Mouse (Mus musculus): ENCODE data around the gene Oit3. TPM values are rescaled to one million over a fixed set of nuclear protein-coding genes. Genes with fewer than 3 reads are reported as not detected.
"Not testable (repeated sequence)": the region's sequence is repeated elsewhere in the genome, so short reads cannot be mapped to it uniquely, and the experiment has no call there.

Oit3 gene
- total RNA-seq, 2 experiments from 2014 or later = 0.32 to 1.0 TPM

DNA sequence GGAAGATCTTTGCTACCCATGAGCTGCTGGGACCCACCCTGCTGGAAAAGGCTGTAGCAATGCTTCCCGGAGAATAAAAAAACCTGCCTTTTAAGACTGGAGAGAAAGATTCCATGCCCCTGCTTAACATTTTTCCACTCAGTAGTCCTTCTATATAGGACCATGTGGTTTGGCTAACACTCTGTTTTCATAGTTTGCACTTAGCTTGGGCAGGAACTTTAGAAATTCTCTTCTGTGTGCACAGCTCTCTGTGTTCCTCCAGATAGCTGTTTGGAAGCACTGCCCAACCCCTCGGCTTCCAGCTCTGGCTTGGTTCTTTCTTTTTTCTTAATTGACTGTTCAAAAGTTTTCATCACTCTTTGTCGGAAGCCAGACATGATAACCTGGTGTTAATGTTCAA is 25.0 kb downstream of the Oit3 start:
- Histone ChIP-seq H3K27ac (no peak overlapping the region), H3K4me3 (no peak overlapping the region)
- TF ChIP-seq CTCF (conservative IDR thresholded peaks at IDR 0.05) = no peak
- no peak for DNase-seq (ENCODE audit: low spot score in 2 of 2)

DNA sequence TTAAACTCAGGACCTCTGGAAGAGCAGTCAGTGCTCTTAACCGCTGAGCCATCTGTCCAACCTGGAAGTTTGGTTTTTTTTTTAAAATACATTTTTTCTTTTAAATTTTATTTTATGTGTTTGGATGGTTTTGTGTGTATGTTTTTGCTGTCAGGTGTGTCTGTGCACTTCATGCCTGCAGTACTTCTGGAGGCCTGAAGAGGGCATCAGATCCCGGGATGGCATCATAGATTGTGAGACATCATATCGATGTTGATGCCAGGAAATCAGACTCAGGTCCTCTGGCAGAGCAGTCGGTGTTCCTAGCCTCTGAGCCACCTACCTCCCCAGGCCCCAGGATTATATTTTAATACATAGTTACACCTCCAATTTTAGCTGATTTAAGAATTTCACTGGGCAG is 27.9 kb downstream of the Oit3 start:
- no peak overlapping the region for H3K4me3 ChIP-seq
- peak; percentile 43 for TF ChIP-seq CTCF (conservative IDR thresholded peaks at IDR 0.05)

DNA sequence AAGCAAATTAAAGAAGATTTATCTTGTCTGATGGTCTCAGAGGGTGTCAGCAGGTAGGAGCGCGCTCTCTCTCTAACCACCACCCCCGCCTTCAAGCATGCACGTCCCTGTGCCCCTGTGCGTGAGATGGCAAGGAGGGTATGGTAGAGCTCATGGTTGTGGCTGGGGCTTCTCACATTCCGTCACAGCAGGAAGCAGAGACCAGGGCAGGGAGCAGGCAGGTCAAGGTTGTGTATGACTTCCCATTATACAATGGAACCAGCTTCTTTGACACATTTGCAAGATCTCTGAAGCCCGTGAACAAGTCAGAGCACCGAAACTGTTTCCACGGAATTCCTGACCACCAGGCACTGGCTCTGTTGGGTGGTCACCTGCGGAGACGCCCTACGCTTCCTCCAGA is 31.3 kb downstream of the Oit3 start:
- DNase-seq (ENCODE audit: low spot score in 2 of 2) = no peak
- no peak overlapping the region for H3K27ac ChIP-seq
- no peak overlapping the region for H3K4me3 ChIP-seq
- TF ChIP-seq CTCF (conservative IDR thresholded peaks at IDR 0.05) = no peak

More for the DNA sequence above, 27.9 kb downstream of the Oit3 start:
- H3K27ac ChIP-seq = no peak overlapping the region
- no peak for DNase-seq (ENCODE audit: low spot score in 2 of 2)

DNA sequence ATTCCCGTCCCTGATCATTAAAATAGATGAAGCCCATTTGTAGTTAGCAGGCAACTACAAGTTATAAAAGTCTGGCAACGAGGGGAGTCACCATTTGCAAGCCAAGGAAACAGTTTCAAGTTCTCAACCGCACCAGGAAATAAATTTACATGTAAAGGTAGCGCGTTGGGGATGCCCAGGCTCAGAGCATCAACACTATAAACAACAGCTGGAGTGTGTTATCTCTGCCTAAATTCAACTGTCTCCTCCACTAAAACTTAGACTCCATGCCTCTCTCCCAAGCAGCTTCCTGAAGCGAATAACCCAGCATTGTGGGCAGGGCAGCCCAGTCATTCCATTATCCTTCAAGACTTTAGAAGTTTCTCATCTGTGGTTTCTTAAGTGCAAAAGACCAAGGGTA is 33.1 kb downstream of the Oit3 start:
- Histone ChIP-seq H3K4me3 (no peak overlapping the region), H3K27ac (no peak overlapping the region)
- no peak for TF ChIP-seq CTCF (conservative IDR thresholded peaks at IDR 0.05)
- no peak for DNase-seq (ENCODE audit: low spot score in 2 of 2)

DNA sequence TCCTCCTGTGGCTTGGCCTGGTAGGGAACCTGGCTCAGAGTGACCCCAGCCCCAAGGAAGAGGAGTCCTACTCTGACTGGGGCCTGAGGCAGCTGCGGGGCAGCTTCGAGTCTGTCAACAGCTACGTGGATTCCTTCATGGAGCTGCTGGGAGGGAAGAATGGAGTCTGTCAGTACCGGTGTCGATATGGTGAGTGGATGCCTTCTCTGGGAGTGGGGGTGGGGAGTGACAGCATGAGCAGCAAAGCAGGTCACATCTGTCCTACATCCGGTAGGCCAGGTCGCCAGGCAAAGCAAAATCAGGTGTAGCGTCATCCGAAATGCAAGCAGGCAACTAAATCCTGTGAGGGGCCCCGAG is 37.8 kb downstream of the Oit3 start:
- H3K27ac ChIP-seq = no peak overlapping the region
- no peak for DNase-seq (ENCODE audit: low spot score in 2 of 2)
- TF ChIP-seq CTCF (conservative IDR thresholded peaks at IDR 0.05) = no peak
- no peak overlapping the region for H3K4me3 ChIP-seq

DNA sequence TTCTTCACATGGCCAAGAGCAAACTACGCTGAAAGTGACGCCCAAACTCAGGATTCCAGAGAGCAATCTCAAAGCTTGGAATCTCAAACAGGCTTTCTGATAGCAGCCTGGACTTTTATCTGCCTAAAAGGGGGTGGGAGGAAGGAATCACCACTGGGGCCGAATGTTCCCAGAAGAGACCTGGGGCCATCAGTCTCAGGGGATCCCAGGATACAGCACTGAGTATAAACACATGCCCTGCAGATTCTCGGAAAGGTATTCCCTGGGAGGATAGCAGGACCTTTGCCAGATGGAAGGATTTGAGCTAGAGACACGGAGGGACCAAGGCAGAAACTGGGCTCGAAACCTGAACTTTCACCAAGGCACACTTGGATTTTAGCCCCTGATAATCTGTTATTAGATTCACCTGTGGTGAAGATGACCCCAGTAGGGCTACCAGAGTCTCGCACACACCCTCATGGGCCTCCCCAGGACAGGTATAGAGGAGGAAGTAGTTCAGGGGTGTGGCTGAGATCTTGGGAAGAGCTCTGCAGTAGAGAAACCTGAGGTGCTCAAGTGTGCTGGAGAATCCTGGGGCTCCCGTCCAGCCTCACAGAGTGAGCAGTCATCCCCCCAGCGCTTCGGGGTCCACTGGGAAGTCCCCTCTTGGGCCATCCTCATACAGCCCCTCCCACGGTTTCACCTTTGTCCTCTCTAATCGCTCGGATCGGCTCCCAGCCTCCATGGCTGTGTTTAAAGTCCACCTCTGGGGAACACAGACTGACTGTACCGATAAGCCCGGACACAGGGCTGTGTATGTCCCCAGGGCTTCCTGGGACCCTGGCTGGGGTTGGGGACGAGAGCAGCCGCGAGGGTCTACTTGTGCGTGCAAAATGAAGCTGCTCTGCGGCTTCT is 38.4 kb downstream of the Oit3 start, which contains the start of gene Pla2g12b:
Gene Pla2g12b, plus strand, starts transcription at position 762 of the 894 bp plus-strand sequence.
- H3K4me3 ChIP-seq = no peak within 1 kb of the TSS
- no peak for TF ChIP-seq CTCF (conservative IDR thresholded peaks at IDR 0.05)
- H3K27ac ChIP-seq = no peak within 1 kb of the TSS
- DNase-seq (ENCODE audit: low spot score in 2 of 2) = no peak

DNA sequence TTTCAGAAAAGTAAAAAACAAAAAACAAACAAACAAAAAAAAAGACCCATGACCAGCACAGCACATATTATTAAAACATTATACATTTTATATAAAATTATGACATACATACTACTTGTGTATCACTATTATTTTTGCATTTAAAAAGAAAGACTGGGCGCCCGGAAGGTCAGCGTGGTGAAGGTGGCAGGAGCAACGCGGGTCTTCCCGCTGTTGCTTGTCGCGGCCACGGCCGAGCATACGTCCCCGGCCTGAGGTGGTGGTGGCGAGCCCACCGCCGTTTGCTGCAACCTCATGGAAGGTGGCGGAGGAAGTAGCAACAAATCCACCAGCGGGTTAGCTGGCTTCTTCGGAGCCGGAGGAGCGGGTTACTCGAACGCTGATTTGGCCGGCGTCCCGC is 46.1 kb downstream of the Oit3 start, which contains the start of gene Gm10273:
Gene Gm10273, plus strand, starts transcription at position 172 of the 400 bp plus-strand sequence.
- not testable (repeated sequence) for H3K27ac ChIP-seq; H3K4me3 ChIP-seq; DNase-seq (ENCODE audit: low spot score in 2 of 2)

DNA sequence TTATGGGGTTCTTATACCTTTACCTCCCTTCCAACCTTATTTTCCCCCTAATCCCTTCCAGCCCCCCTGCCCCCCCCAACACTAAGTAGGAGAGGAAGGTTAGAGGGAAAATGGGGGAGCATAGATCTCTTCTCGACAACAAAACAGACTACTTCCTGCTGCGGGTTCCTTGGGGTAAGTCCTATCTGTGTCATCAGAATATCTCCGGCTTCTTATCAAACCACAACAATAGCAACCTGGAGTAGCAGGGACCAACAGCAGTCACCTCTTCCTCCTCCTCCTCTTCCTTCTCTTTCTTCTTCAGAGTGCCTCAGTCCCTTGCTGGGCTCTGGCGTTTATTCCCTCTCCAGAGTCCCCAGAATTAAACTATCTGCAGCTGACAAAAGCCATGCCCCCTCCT is 49.7 kb downstream of the Oit3 start:
- no peak overlapping the region for H3K27ac ChIP-seq
- no peak for DNase-seq (ENCODE audit: low spot score in 2 of 2)
- no peak for TF ChIP-seq CTCF (conservative IDR thresholded peaks at IDR 0.05)
- no peak overlapping the region for H3K4me3 ChIP-seq

DNA sequence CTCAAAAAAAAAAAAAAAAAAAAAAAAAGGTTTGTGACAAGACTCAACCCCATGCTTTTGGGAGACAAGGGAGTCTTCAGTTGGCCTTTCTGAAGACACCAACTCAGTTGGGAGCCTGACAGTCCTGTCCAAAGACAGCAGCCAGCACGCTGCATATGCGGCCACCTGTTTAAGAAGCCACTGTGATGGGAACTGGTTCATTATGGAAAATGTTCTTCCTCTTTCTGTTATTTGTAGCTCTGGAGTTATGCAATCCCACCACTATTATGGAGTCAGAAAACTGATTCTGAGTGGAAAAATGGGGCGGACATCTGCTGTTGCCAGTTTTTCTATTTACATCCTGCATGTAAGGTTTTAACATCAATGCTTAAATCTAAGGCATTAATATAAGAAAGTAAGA is 51.9 kb downstream of the Oit3 start:
- TF ChIP-seq CTCF (conservative IDR thresholded peaks at IDR 0.05) = no peak
- H3K27ac ChIP-seq = no peak overlapping the region
- H3K4me3 ChIP-seq = no peak overlapping the region
- DNase-seq (ENCODE audit: low spot score in 2 of 2) = no peak

DNA sequence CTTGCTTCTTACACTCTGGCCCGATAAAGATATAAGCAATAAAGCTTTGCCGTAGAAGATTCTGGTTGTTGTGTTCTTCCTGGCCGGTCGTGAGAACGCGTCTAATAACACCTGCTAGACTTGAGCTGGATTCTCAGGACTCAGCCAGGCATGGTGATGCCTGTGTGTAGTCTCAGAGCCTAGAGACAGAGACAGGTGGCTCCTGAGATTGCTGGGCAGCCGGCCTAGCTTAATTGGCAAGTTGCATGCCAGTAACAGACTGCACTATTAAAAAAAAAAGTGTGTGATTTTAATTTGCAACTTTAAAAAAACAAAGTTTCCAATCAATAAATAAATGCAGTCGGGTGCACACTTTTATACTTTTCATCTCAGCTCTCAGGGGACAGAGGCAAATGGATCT is 54.6 kb downstream of the Oit3 start:
- H3K27ac ChIP-seq = peak overlapping the region; percentile 37; the same call in 1 of the 2 replicates
- peak; percentile 54 to 57 for DNase-seq (ENCODE audit: low spot score in 2 of 2)
- TF ChIP-seq CTCF (conservative IDR thresholded peaks at IDR 0.05) = no peak
- H3K4me3 ChIP-seq = no peak overlapping the region

DNA sequence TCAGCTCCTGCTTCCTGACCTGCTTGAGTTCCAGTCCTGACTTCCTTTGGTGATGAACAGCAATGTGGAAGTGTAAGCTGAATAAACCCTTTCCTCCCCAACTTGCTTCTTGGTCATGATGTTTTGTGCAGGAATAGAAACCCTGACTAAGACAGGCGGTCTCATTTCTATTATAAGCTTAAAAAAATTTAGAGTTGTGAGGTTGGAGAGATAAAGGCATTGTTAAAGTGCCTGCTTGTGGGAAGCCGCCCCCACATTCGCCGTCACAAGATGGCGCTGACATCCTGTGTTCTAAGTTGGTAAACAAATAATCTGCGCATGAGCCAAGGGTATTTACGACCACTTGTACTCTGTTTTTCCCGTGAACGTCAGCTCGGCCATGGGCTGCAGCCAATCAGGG is 60.0 kb downstream of the Oit3 start:
- not testable (repeated sequence) for H3K4me3 ChIP-seq; DNase-seq (ENCODE audit: low spot score in 2 of 2); H3K27ac ChIP-seq

DNA sequence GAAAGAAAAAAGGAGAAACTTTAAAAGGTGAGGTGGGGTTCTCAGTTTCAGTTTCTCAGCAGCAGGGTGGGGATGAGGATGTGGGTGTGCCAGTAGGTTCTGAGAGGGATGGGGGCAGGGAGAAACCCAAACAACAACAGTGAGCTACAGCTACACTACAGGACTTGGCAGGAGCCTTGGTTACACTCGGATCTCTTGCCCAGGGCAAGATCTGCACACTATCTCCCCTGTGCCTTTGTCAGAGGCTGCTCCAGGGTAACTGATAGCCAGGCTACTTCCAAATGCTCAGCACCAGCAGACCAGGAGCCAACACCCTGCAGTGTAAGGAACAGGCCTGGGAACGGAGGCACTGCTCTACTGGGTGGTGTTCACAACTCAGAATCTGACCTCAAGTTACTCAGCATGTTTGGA is 61.2 kb downstream of the Oit3 start:
- no peak for DNase-seq (ENCODE audit: low spot score in 2 of 2)
- no peak overlapping the region for H3K27ac ChIP-seq
- no peak overlapping the region for H3K4me3 ChIP-seq
- no peak for TF ChIP-seq CTCF (conservative IDR thresholded peaks at IDR 0.05)

DNA sequence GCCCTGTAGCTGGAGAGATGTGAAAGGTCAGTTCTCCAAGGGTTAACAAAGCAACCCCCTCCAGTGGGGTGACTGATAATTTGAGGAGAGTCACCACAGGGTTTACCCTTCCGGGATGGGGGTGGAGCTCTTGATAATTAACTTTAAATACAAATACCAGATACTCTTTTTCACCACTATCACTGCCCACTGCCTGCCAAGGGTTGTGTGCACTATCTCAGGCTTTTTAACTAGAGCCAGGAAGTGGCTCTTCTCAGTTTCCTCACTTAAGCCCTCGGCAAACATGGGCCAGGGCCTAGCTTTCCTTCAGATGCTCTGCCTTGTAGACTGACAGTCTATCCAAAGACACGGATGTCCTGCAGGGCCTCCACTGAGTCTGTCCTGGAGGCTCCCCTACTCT is 61.7 kb downstream of the Oit3 start:
- no peak for TF ChIP-seq CTCF (conservative IDR thresholded peaks at IDR 0.05)
- DNase-seq (ENCODE audit: low spot score in 2 of 2) = no peak
- Histone ChIP-seq H3K4me3 (no peak overlapping the region), H3K27ac (no peak overlapping the region)

DNA sequence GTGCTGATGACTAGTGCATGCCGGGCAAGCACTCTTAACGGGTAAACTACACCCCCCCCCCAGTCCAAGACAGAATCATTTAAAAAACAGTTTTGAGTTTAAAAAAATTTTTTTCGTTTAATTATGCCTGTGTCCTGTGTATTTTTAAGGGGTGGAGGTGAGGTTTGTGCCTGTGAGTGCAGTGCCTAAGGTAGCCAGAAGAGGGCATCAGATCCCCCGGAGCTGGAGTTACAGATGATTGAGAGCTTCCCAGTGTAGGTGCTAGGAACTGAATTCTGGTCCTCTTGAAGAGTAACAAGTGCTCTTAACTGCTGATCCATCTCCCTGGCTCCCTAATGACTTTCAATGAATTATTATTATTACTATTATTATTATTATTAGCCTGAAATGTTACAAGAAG is 62.9 kb downstream of the Oit3 start:
- H3K27ac ChIP-seq = no peak overlapping the region
- no peak for DNase-seq (ENCODE audit: low spot score in 2 of 2)
- TF ChIP-seq CTCF (conservative IDR thresholded peaks at IDR 0.05) = peak; percentile 58
- H3K4me3 ChIP-seq = no peak overlapping the region
